Mouse (Mus musculus) neural tube, embryonic 11.5 days (tissue): ENCODE results near the gene Pipox. TPM values are rescaled to one million over a fixed set of nuclear protein-coding genes. Genes with fewer than 3 reads are reported as not detected.

Experiments used
- ATAC-seq: fragments of 200-750 bp; cut with Nextera tagmentation; 2 replicates; pipeline ENCODE4 v1.8.0; 2017; ENCODE audit warnings: moderate number of reproducible peaks, mild to moderate bottlenecking, moderate TSS enrichment, moderate library complexity; ENCODE audit not compliant: insufficient read depth, low FRiP score, low TSS enrichment
- DNase-seq: peaks from one replicate; pipeline ENCODE4 v3.0.0-alpha.2; 2015; ENCODE audit warnings: low spot score
- H3K27ac ChIP-seq: fragments of 300-500 bp; sonication (generic); 2 replicates; pipeline ENCODE4 v1.5.1; 2014; ENCODE audit warnings: low read depth, mild to moderate bottlenecking, low read length
- H3K27me3 ChIP-seq: fragments of 300-500 bp; sonication (generic); 2 replicates; pipeline ENCODE4 v1.6.1; 2014; ENCODE audit warnings: mild to moderate bottlenecking, low read length, mixed read lengths; ENCODE audit not compliant: control insufficient read depth, insufficient read depth
- H3K36me3 ChIP-seq: fragments of 300-500 bp; sonication (generic); 2 replicates; pipeline ENCODE4 v1.6.1; 2014; ENCODE audit warnings: mild to moderate bottlenecking, low read length, moderate library complexity, mixed read lengths; ENCODE audit not compliant: control insufficient read depth, insufficient read depth
- H3K4me1 ChIP-seq: fragments of 300-500 bp; sonication (generic); 2 replicates; pipeline ENCODE4 v1.6.1; 2014; ENCODE audit warnings: low read length, mixed read lengths; ENCODE audit not compliant: control insufficient read depth, insufficient read depth
- H3K4me2 ChIP-seq: fragments of 300-500 bp; sonication (generic); 2 replicates; pipeline ENCODE4 v1.6.1; 2014; ENCODE audit warnings: low read depth, mild to moderate bottlenecking, moderate library complexity
- H3K4me3 ChIP-seq: fragments of 300-500 bp; sonication (generic); 2 replicates; pipeline ENCODE4 v1.5.1; 2014; ENCODE audit warnings: low read depth, low read length
- H3K9ac ChIP-seq: fragments of 300-500 bp; sonication (generic); 2 replicates; pipeline ENCODE4 v1.6.1; 2014; ENCODE audit warnings: mild to moderate bottlenecking, low read length
- H3K9me3 ChIP-seq: fragments of 300-500 bp; sonication (generic); 2 replicates; pipeline ENCODE4 v1.6.1; 2016; ENCODE audit warnings: low read length; ENCODE audit not compliant: control insufficient read depth
- WGBS: fragments of 180-500 bp; shearing (Covaris S2); extraction: QIAGEN DNeasy Blood & Tissue Kit; methylation state at CpG from one replicate; pipeline ENCODE4 v1.1.7; 2014; 5-methylcytosine and 5-hydroxymethylcytosine counted together
- polyA plus RNA-seq: library from polyadenylated mRNA; unstranded; fragments of >200 nt; fragmentation: Nextera tagmentation; extraction: Ambion mirVana; gene quantifications from 2 replicates; pipeline ENCODE4 v1.2.1, GENCODE M21; 2014

Pipox gene
- polyA plus RNA-seq, 1 experiment from 2014 or later = 4.0 TPM

DNA sequence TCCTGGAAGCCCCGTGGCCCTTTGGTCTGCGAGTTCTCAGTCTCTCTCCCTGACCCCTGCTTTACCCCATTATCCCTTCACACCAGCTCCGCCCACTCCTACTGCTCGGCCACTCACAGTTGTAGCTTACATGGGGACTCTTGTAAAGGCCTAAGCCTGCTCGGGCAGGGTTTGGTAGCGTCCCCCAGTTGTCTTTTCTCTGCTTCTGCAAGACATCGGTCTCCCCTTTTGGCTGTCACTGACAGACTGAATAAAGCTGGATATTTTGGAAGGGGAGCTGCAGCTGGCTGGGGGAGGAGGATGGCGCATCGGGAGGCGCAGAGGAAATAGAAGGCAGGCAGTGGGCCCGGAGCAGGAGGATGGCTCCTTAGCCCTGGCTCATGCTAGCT is 17.1 kb downstream of the Pipox start:
- Histone ChIP-seq H3K4me2 (no peak overlapping the region), H3K9ac (no peak overlapping the region), H3K36me3 (no peaks in the 10 kb centered on the region), H3K9me3 (no peaks in the 10 kb centered on the region), H3K4me3 (no peak overlapping the region), H3K27ac (no peak overlapping the region), H3K27me3 (peaks cover 19% of the 10 kb centered on the region), H3K4me1 (peaks cover 9% of the 10 kb centered on the region)
- ATAC-seq (peak; percentile 41; the same call in 1 of the 2 replicates), DNase-seq (no peak)
- 44% methylated on average over 11 of the region's 11 CpGs for WGBS

DNA sequence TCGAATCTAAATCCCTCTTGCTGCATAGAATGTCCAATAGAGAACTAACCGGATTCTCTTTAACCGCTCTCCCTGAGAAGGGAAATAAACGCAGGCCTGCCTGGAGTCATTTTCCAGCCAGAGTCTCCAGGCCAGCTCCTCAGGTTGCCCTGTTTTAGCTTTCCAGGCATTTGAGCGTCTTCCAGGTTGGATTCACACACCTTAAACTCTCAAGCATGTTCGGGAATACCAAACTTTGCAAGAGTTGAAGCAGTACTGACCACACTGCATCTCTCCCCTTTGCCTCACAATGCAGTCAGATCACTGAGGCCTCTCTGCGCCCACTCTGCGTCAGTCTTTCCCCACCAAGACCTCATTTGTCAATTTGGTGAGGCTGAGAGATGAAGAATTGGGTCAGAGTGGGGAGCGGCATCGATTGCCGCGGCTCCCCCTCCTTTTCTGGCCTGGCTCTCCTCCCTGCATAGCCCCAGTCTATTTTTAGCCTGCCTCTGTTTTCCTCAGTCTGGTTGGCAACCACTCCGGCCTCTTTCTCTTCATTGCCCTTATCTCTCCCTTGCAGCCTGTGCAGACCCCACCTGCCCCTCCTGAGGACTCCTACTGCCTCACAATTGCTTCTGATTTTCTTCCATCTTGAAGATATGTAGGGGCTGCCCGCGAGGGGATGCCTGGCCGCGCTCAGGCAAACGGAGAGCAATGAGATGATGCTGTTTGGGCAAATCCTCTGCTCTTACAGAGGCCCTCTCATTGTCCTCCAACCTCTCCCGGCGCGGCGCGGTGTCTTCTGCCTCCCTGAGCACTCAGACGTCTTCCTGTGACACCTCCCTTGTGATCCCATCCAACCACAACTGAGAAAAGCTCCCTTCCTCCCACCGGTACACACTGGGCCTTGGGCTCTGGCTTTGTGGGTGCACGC is 17.8 kb downstream of the Pipox start:
- no peaks in the 10 kb centered on the region for H3K9me3 ChIP-seq
- peaks cover 11% of the 10 kb centered on the region for H3K4me1 ChIP-seq
- peaks cover 12% of the 10 kb centered on the region; the same call in 1 of the 2 replicates for H3K27me3 ChIP-seq
- WGBS = 62% methylated on average over 26 of the region's 26 CpGs
- no peaks in the 10 kb centered on the region for H3K36me3 ChIP-seq
- H3K4me3 ChIP-seq = no peak overlapping the region
- H3K27ac ChIP-seq = no peak overlapping the region
- ATAC-seq = no peak
- no peak overlapping the region for H3K4me2 ChIP-seq
- H3K9ac ChIP-seq = no peak overlapping the region
- no peak for DNase-seq

DNA sequence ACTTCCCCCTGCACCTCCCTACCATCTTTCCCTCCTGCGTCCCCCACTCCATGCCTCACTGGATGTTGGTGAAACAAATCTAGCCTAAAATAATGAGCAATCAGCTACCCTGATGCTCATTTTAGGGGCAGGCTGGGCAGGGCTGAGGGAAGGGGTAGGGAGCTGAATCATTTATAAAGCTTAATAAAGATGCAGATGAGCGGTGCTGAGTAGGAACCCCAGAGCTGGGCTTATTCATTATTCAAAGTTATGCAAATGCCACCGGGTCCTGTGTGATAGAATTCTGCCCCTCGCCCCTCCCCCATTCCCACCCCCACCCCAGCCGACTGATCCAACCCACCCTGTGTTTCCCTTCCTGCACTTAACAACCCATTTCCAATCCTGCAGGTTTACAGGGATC is 18.6 kb downstream of the Pipox start:
- H3K9ac ChIP-seq = no peak overlapping the region
- no peak overlapping the region for H3K4me2 ChIP-seq
- no peaks in the 10 kb centered on the region for H3K9me3 ChIP-seq
- 0 out of 2 replicates have a peak, but pooled peaks cover 7% of the 10 kb centered on the region for H3K27me3 ChIP-seq
- H3K27ac ChIP-seq = no peak overlapping the region
- H3K4me1 ChIP-seq = peaks cover 11% of the 10 kb centered on the region
- H3K36me3 ChIP-seq = no peaks in the 10 kb centered on the region
- DNase-seq = no peak
- no peak overlapping the region for H3K4me3 ChIP-seq
- no peak for ATAC-seq
- 45% methylated on average over 5 of the region's 5 CpGs for WGBS

DNA sequence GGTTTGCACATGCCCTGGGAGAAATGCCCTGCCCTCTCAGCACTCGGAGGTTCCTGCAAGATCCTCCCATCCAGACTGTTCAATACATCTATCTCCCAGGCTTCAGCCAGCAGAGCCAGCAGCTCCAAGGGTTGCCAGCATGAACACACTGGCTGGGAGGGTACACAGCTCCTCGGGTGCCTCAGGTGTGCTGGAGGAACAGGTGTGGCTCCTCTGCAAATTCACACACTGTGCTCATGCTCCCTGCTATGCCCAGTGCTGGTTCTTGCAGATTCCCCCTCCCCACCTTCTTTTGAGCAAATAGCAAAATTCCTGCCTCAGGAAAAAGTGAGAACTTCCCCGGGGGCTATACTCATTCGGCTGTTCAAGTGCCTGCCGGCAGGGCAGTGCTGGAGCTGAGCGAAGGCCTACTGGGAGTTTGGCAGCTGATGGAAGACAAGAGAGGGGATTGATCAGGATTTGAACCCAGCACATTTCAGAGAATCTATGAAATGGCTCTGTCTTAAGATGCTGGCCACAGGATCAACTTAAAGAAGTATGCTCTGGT is 19.1 kb downstream of the Pipox start:
- ATAC-seq (no peak), DNase-seq (no peak)
- Histone ChIP-seq H3K4me3 (no peak overlapping the region), H3K9ac (no peak overlapping the region), H3K27ac (no peak overlapping the region), H3K4me2 (no peak overlapping the region), H3K27me3 (0 out of 2 replicates have a peak, but pooled peaks cover 6% of the 10 kb centered on the region), H3K9me3 (no peaks in the 10 kb centered on the region), H3K36me3 (no peaks in the 10 kb centered on the region), H3K4me1 (peaks cover 11% of the 10 kb centered on the region)
- 59% methylated on average over 6 of the region's 6 CpGs for WGBS

DNA sequence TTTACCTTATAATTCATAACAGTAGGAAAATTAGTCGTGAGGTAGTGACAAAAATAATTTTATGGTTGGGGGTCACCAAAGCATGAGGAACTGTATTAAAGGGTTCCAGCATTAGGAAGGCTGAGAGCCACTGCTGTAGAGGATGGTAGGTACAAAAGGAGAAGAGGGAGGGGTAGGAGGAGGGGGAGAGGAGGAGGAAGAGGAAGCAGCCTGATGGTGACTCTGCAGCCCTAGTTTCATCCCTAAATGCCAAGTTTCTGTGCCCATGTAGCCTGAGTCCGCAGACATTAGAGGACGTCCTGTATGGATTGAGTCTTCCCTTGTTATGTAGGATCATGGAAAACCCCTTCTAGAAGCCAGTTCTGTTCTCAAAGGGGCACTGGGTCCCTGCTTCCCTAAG is 20.8 kb downstream of the Pipox start:
- 50% methylated on average over 3 of the region's 3 CpGs for WGBS
- no peak overlapping the region for H3K9ac ChIP-seq

DNA sequence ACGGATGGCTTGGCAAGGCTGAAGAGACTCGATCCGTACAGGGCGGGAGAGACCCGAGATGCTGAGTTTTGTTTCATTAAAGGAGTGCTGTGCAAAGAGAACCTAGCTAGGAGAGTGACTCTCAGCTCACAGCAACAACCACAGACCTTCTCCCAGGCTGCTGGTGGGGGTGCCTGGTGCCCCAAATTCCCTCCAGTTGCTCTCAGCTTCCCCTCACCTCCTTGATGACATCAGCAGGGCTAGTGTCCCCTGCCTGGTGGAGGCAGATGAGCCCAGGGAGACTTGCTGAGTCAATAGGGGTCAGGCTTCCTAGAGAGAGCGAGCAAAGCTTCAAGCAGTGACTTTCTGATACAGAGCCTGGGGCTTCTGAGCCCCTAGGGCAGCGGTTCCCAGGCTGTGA is 21.2 kb downstream of the Pipox start:
- WGBS = 4% methylated on average over 7 of the region's 7 CpGs
- H3K36me3 ChIP-seq = no peaks in the 10 kb centered on the region
- no peak overlapping the region for H3K9ac ChIP-seq
- DNase-seq = peak; percentile 38
- no peak for ATAC-seq
- H3K9me3 ChIP-seq = no peaks in the 10 kb centered on the region
- peaks cover 15% of the 10 kb centered on the region for H3K4me1 ChIP-seq
- H3K4me3 ChIP-seq = no peak overlapping the region
- peak overlapping the region; percentile 8; the same call in 1 of the 2 replicates for H3K4me2 ChIP-seq
- H3K27ac ChIP-seq = 0 out of 2 replicates have a peak overlapping the region, but pooled peaks have one; percentile 30
- H3K27me3 ChIP-seq = peaks cover 12% of the 10 kb centered on the region

More for the DNA sequence above, 20.8 kb downstream of the Pipox start:
- ATAC-seq (no peak), DNase-seq (no peak)
- no peak overlapping the region for H3K4me2 ChIP-seq
- no peaks in the 10 kb centered on the region for H3K36me3 ChIP-seq
- H3K27me3 ChIP-seq = peaks cover 10% of the 10 kb centered on the region
- no peak overlapping the region for H3K4me3 ChIP-seq
- no peaks in the 10 kb centered on the region for H3K9me3 ChIP-seq
- peaks cover 13% of the 10 kb centered on the region for H3K4me1 ChIP-seq
- no peak overlapping the region for H3K27ac ChIP-seq

DNA sequence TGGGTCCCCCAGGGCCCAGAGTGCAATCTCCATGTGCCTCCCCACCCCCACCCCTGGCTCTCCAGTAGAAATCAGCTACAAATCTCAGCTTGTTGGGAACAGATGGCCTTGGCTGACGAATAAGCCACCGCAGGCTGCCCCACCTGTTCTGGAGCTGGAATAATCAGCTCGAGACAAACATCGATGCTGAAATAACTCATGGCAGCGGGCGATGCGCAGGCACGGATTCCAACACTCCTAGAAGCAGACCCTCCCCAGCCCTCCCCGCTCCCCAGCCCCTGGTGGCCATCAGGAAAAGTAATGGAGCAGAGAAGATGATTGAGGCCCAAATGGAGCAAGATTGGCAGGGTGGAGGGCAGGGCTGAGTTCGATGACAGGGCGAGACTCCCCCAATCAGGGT is 21.7 kb downstream of the Pipox start:
- H3K4me1 ChIP-seq = peaks cover 20% of the 10 kb centered on the region
- peak; percentile 48 for DNase-seq
- ATAC-seq = no peak
- 0 out of 2 replicates have a peak overlapping the region, but pooled peaks have one; percentile 30 for H3K27ac ChIP-seq
- no peaks in the 10 kb centered on the region for H3K9me3 ChIP-seq
- no peak overlapping the region for H3K9ac ChIP-seq
- no peak overlapping the region for H3K4me3 ChIP-seq
- 3% methylated on average over 11 of the region's 11 CpGs for WGBS
- H3K36me3 ChIP-seq = no peaks in the 10 kb centered on the region
- H3K4me2 ChIP-seq = peak overlapping the region; percentile 8; the same call in 1 of the 2 replicates
- peaks cover 12% of the 10 kb centered on the region for H3K27me3 ChIP-seq

DNA sequence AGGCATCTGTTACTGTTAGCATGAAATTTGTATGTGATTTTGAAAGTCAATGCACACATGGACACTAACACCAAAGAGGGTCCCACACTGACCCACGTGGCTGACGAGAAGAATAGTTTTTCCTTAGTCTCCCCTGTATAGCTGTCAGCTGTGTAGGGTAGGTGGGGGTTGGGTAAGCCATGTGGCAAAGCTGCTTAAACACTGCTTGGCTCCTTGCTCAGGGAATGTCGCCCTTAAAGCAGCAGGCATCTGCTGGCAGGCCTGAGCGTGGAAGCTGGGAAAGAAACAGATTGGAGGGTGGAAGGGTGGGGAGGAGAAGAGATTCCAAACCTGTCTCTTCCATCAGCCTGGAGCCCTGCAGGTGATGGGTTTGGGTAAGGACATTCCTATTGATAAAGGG is 22.5 kb downstream of the Pipox start:
- Histone ChIP-seq H3K27me3 (peaks cover 15% of the 10 kb centered on the region), H3K4me3 (no peak overlapping the region), H3K36me3 (no peaks in the 10 kb centered on the region), H3K4me1 (peaks cover 26% of the 10 kb centered on the region), H3K9ac (no peak overlapping the region), H3K4me2 (no peak overlapping the region), H3K27ac (no peak overlapping the region), H3K9me3 (no peaks in the 10 kb centered on the region)
- 31% methylated on average over 4 of the region's 4 CpGs for WGBS
- DNase-seq (no peak), ATAC-seq (no peak)
